9 mouse cellular contexts compared by ENCODE assay signal in the genomic region with DNA sequence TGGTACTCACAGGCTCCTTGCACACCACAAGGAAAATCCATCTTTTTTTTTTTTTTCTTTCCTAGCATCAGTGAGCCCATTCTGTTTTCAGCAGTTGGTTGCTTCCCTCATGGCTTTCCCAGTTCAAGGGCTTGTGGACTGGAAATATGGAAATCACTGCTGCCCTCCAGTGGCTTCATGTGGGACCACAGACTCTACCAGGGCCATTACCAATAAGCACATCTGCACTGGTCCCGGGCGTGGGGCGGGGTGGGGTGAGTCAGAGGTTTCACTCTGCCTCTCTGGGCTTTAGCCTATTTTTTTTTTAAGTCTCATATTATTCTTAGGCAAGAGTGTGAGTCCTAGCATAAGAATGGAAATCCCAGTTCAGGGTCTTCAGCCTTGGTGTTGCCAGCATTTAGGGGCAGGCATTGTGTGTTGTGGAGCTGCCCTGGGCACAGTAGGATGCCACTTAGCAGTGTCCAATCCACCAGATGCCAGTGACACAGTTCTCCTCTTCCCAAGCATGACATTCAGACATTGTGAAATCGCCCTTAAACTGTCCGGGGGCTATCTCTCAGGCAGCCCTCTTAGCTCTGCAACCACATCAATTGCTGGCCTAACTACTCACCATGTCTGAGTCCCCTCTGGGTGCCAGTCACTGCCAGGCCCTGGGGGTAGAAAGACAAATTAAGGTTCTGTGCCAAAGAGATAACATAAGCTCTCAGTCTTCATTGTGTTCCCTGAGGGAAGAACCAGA.
A peak's percentile ranks its signal among the peaks of the same experiment; 100 is the strongest.
DNase-seq lines count a peak whose midpoint lies in the region; ATAC-seq and TF ChIP-seq lines count a peak whose summit lies in the region.
"Had no signal": no experiment of that assay in that cellular context is flagged by ENCODE, and none has a peak within 500 bp of the region (broad histone marks: within the 10 kb centered on the region; RNA-seq: fewer than 3 reads in every experiment).

No protein-coding gene starts in this region.

- ATAC-seq in intestine, postnatal 0 days = peak; percentile 57
- ATAC-seq in midbrain, embryonic 16.5 days = peak; percentile 75
- ATAC-seq in stomach, embryonic 16.5 days (ENCODE audit: insufficient read depth, low FRiP score) = peak; percentile 33; the same call in 1 of the 2 replicates

- no peaks in the 10 kb centered on the region for H3K9me3 ChIP-seq in embryonic facial prominence, embryonic 10.5 days
- H3K9me3 ChIP-seq in intestine, postnatal 0 days (ENCODE audit: control insufficient read depth) = no peaks in the 10 kb centered on the region
- no peaks in the 10 kb centered on the region for H3K9me3 ChIP-seq in midbrain, embryonic 16.5 days (replicated peaks; ENCODE audit: control insufficient read depth, low read length, poor library complexity, severe bottlenecking)
- H3K9me3 ChIP-seq in stomach, embryonic 16.5 days (replicated peaks; ENCODE audit: control insufficient read depth, low read length) = no peaks in the 10 kb centered on the region
- H3K9me3 ChIP-seq: embryonic facial prominence, embryonic 15.5 days had no signal

- peaks cover 63% of the 10 kb centered on the region for H3K4me1 ChIP-seq in embryonic facial prominence, embryonic 10.5 days
- H3K4me1 ChIP-seq in intestine, postnatal 0 days (replicated peaks; ENCODE audit: control insufficient read depth, insufficient read depth, low read length) = peaks cover 5% of the 10 kb centered on the region; the same call in 1 of the 2 replicates
- H3K4me1 ChIP-seq in midbrain, embryonic 16.5 days (ENCODE audit: control insufficient read depth, insufficient read depth, low read length) = peaks cover 4% of the 10 kb centered on the region; the same call in 1 of the 2 replicates
- H3K4me1 ChIP-seq in stomach, embryonic 16.5 days (ENCODE audit: control insufficient read depth, insufficient read depth, low read length) = peaks cover 3% of the 10 kb centered on the region; the same call in 1 of the 2 replicates

- peaks cover 19% of the 10 kb centered on the region for H3K27me3 ChIP-seq in embryonic facial prominence, embryonic 10.5 days (replicated peaks; ENCODE audit: low read depth, poor library complexity, severe bottlenecking)
- no peaks in the 10 kb centered on the region for H3K27me3 ChIP-seq in intestine, postnatal 0 days (replicated peaks; ENCODE audit: control insufficient read depth, insufficient read depth, low read length)
- no peaks in the 10 kb centered on the region; the same call in 1 of the 2 replicates for H3K27me3 ChIP-seq in midbrain, embryonic 16.5 days (ENCODE audit: control insufficient read depth, insufficient read depth, low read depth, low read length)
- no peaks in the 10 kb centered on the region for H3K27me3 ChIP-seq in stomach, embryonic 16.5 days (ENCODE audit: control insufficient read depth, insufficient read depth, low read length)
- H3K27me3 ChIP-seq: embryonic facial prominence, embryonic 15.5 days had no signal

- peak overlapping the region; percentile 60 for H3K27ac ChIP-seq in embryonic facial prominence, embryonic 10.5 days (replicated peaks)
- no peak overlapping the region for H3K27ac ChIP-seq in intestine, postnatal 0 days (ENCODE audit: low read depth, low read length)
- H3K27ac ChIP-seq in midbrain, embryonic 16.5 days (ENCODE audit: low read length) = no peak overlapping the region
- H3K27ac ChIP-seq in stomach, embryonic 16.5 days (ENCODE audit: low read length) = no peak overlapping the region

- no peak overlapping the region for H3K9ac ChIP-seq in intestine, postnatal 0 days (ENCODE audit: low read depth, low read length)
- H3K9ac ChIP-seq in midbrain, embryonic 16.5 days (ENCODE audit: low read depth, low read length) = no peak overlapping the region
- no peak overlapping the region for H3K9ac ChIP-seq in stomach, embryonic 16.5 days (ENCODE audit: low read length)
- H3K9ac ChIP-seq: embryonic facial prominence, embryonic 15.5 days had no signal

- TF ChIP-seq CTCF in intestine, postnatal 0 days (IDR thresholded peaks at IDR 0.05; ENCODE audit: low read depth) = peak; percentile 81

- H3K4me2 ChIP-seq in intestine, postnatal 0 days (replicated peaks; ENCODE audit: low read depth) = no peak overlapping the region
- no peak overlapping the region for H3K4me2 ChIP-seq in midbrain, embryonic 16.5 days (ENCODE audit: low read length)
- H3K4me2 ChIP-seq in stomach, embryonic 16.5 days (ENCODE audit: low read depth, low read length) = no peak overlapping the region
- H3K4me2 ChIP-seq: embryonic facial prominence, embryonic 15.5 days had no signal

- DNase-seq in CD4-positive helper T cell, adult 2 months (ENCODE audit: low read depth, low spot score) = peak; percentile 60
- peak; percentile 68 to 80 for DNase-seq in adrenal gland, postnatal 36 days
- peak; percentile 80 for DNase-seq in embryonic facial prominence, embryonic 10.5 days (ENCODE audit: low spot score)
- DNase-seq in heart, adult 11 months = peak; percentile 98
- DNase-seq in left cerebral cortex, postnatal 4 days = peak; percentile 73

- 48% methylated on average over 5 of the region's 5 CpGs for WGBS in embryonic facial prominence, embryonic 10.5 days
- WGBS in intestine, postnatal 0 days = 49% methylated on average over 5 of the region's 5 CpGs
- 62% methylated on average over 5 of the region's 5 CpGs for WGBS in midbrain, embryonic 16.5 days
- WGBS in stomach, embryonic 16.5 days = 62% methylated on average over 5 of the region's 5 CpGs

- H3K4me3 ChIP-seq in embryonic facial prominence, embryonic 10.5 days = no peak overlapping the region
- no peak overlapping the region for H3K4me3 ChIP-seq in intestine, postnatal 0 days (ENCODE audit: low read depth, low read length)
- H3K4me3 ChIP-seq in midbrain, embryonic 16.5 days (ENCODE audit: low read depth, low read length) = no peak overlapping the region
- no peak overlapping the region for H3K4me3 ChIP-seq in stomach, embryonic 16.5 days (replicated peaks; ENCODE audit: low read length)
- H3K4me3 ChIP-seq: embryonic facial prominence, embryonic 15.5 days had no signal

- H3K36me3 ChIP-seq in embryonic facial prominence, embryonic 10.5 days (replicated peaks) = no peaks in the 10 kb centered on the region
- no peaks in the 10 kb centered on the region for H3K36me3 ChIP-seq in intestine, postnatal 0 days (ENCODE audit: control insufficient read depth, insufficient read depth)
- peaks cover 5% of the 10 kb centered on the region; the same call in 1 of the 2 replicates for H3K36me3 ChIP-seq in midbrain, embryonic 16.5 days (ENCODE audit: control insufficient read depth, insufficient read depth, low read length)
- H3K36me3 ChIP-seq in stomach, embryonic 16.5 days (ENCODE audit: control insufficient read depth, insufficient read depth, low read length) = no peaks in the 10 kb centered on the region
- H3K36me3 ChIP-seq: embryonic facial prominence, embryonic 15.5 days had no signal

- intact Hi-C loops in left cerebral cortex, postnatal 4 days (cut with DNase I) = loop anchor here (10.0 kb wide), 1 partner anchor 292 kb away; no protein-coding TSS in a partner anchor
